Mouse (Mus musculus) lung, embryonic 14.5 days (tissue): ENCODE results near the gene Scarb2. TPM values are rescaled to one million over a fixed set of nuclear protein-coding genes. Genes with fewer than 3 reads are reported as not detected.
"Not testable (repeated sequence)": the region's sequence is repeated elsewhere in the genome, so short reads cannot be mapped to it uniquely, and the experiment has no call there.

Experiments
- ATAC-seq: fragments of 200-750 bp; cut with Nextera tagmentation; 2 replicates; pipeline ENCODE4 v1.8.0; 2017; ENCODE audit warnings: mild to moderate bottlenecking, moderate TSS enrichment, moderate library complexity; ENCODE audit not compliant: insufficient read depth
- DNase-seq: peaks from one replicate; pipeline ENCODE4 v3.0.0-alpha.2; 2015
- H3K27ac ChIP-seq: fragments of 300-500 bp; sonication (generic); 2 replicates; pipeline ENCODE4 v1.5.1; 2014; ENCODE audit warnings: low read depth, mild to moderate bottlenecking, moderate library complexity
- H3K27me3 ChIP-seq: fragments of 300-500 bp; sonication (generic); 2 replicates; pipeline ENCODE4 v1.6.1; 2014; ENCODE audit warnings: low read length, control low read depth; ENCODE audit not compliant: insufficient read depth
- H3K36me3 ChIP-seq: fragments of 300-500 bp; sonication (generic); 2 replicates; pipeline ENCODE4 v1.6.1; 2014; ENCODE audit warnings: control low read depth; ENCODE audit not compliant: insufficient read depth
- H3K4me1 ChIP-seq: fragments of 300-500 bp; sonication (generic); 2 replicates; pipeline ENCODE4 v1.6.1; 2014; ENCODE audit warnings: antibody characterized with exemption, control low read depth; ENCODE audit not compliant: insufficient read depth
- H3K4me2 ChIP-seq: fragments of 300-500 bp; sonication (generic); 2 replicates; pipeline ENCODE4 v1.6.1; 2014; ENCODE audit warnings: mild to moderate bottlenecking
- H3K4me3 ChIP-seq: fragments of 300-500 bp; sonication (generic); 2 replicates; pipeline ENCODE4 v1.5.1; 2014; ENCODE audit warnings: low read depth, low read length
- H3K9ac ChIP-seq: fragments of 300-500 bp; sonication (generic); 2 replicates; pipeline ENCODE4 v1.6.1; 2014
- H3K9me3 ChIP-seq: fragments of 300-500 bp; sonication (generic); 2 replicates; pipeline ENCODE4 v1.6.1; 2016; ENCODE audit warnings: low read depth, low read length, control low read depth
- CTCF ChIP-seq: IDR thresholded peaks from 2 replicates; pipeline ENCODE4 v1.5.1; 2016; ENCODE audit warnings: antibody characterized with exemption, low read depth
- WGBS: fragments of 180-500 bp; shearing (Covaris S2); extraction: QIAGEN DNeasy Blood & Tissue Kit; methylation state at CpG from one replicate; pipeline ENCODE4 v1.1.7; 2014; 5-methylcytosine and 5-hydroxymethylcytosine counted together
- polyA plus RNA-seq: library from polyadenylated mRNA; unstranded; fragments of >200 nt; fragmentation: Nextera tagmentation; extraction: Ambion mirVana; gene quantifications from 2 replicates; pipeline ENCODE4 v1.2.1, GENCODE M21; 2014

Gene Scarb2
- polyA plus RNA-seq, 1 experiment from 2014 or later = 9.5 TPM

DNA sequence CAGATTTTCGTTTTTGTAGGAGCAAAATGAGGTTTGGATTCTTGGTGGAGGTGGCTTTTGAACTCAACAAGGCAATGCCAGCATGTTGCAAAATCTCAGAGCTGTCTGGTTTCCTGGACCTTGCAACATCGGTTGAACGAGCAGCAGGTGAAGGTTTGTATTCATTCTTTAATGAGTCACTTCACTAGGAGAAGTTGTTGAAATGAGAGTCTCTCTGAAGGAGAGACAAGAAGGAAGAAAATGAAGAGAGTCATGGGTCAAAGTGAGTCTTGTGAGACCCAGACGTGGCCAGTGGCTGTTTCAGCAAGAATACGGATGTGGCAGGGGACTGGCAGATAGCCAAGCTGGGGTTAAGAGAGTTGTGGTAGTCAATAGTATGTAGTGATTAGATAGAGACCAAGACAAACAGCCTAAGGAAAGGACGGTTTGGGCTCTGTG is 18.2 kb upstream of the Scarb2 start:
- Histone ChIP-seq H3K36me3 (no peaks in the 10 kb centered on the region), H3K9me3 (no peaks in the 10 kb centered on the region), H3K4me2 (no peak overlapping the region), H3K4me1 (no peaks in the 10 kb centered on the region), H3K27ac (no peak overlapping the region), H3K9ac (no peak overlapping the region), H3K4me3 (no peak overlapping the region), H3K27me3 (no peaks in the 10 kb centered on the region)
- WGBS = 55% methylated on average over 6 of the region's 6 CpGs
- no peak for TF ChIP-seq CTCF
- ATAC-seq = no peak
- DNase-seq = no peak

DNA sequence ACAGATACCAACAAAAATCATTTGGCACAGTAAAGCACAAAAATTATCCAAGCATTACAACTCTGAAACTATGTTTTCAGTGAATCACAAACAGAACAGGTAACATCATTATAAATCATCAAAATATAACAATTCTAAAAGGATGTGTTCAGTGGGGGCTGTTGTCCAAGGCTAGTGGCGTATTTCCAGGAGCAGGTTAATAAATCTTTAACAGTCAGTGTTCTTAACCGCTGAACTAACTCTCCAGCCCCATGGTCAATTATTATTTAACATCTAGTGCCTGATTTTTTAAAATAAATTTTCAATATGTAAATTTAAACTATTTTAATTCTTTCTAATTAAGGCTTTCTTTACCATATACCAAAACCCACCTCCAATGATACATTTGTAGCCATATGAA is 14.5 kb upstream of the Scarb2 start:
- DNase-seq, H3K9me3 ChIP-seq, H3K4me2 ChIP-seq, H3K27me3 ChIP-seq, H3K27ac ChIP-seq, H3K4me3 ChIP-seq, H3K4me1 ChIP-seq, ATAC-seq, H3K36me3 ChIP-seq, H3K9ac ChIP-seq: not testable (repeated sequence)
- WGBS = 64% methylated on average over 2 of the region's 2 CpGs

DNA sequence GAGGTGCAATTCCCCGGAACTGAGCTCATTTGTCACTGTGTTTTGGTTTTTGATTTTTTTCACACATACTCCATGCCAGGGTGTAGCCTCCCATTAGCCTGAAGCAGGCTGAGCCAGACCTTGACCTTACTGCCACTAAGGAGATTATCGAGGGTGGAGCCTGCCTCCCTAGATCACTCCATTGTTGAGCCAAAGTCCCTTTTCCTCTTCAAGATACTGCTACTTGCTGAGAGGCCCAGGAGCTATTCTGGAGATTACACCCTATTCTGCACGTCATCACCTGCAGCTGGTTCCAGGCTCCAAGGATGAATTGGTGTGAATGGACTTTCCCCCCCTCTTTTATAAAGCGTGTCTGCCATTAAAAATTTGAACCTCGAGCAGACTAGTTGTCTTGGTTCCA is 5.4 kb upstream of the Scarb2 start:
- no peak overlapping the region for H3K4me2 ChIP-seq
- no peak overlapping the region for H3K9ac ChIP-seq
- no peaks in the 10 kb centered on the region for H3K36me3 ChIP-seq
- 85% methylated on average over 5 of the region's 5 CpGs for WGBS
- H3K9me3 ChIP-seq = no peaks in the 10 kb centered on the region
- DNase-seq = no peak
- no peak overlapping the region for H3K4me3 ChIP-seq
- no peak for ATAC-seq
- H3K27me3 ChIP-seq = no peaks in the 10 kb centered on the region
- TF ChIP-seq CTCF = no peak
- H3K4me1 ChIP-seq = no peaks in the 10 kb centered on the region
- no peak overlapping the region for H3K27ac ChIP-seq

DNA sequence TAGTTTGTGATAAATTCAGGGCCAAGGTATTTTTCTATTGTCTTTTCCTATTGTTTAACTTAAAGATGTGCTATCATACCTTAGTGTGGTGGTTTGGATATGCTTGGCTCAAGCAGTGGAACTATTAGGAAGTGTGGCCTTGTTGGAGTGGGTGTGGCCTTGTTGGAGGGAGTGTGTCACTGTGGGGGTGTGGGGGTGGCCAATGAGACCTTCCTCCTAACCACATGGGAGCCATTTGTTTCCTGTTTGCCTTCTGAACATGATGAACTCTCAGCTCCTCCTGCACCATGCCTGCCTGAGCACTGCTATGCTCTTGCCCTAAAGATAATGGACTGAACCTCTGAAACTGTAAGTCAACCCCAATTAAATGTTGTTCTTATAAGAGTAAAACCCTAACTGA is 4.6 kb upstream of the Scarb2 start:
- Histone ChIP-seq H3K4me2 (no peak overlapping the region), H3K27ac (no peak overlapping the region), H3K9me3 (no peaks in the 10 kb centered on the region), H3K27me3 (no peaks in the 10 kb centered on the region), H3K4me1 (peaks cover under 1% of the 10 kb centered on the region; the same call in 1 of the 2 replicates), H3K36me3 (no peaks in the 10 kb centered on the region), H3K4me3 (no peak overlapping the region), H3K9ac (no peak overlapping the region)
- ATAC-seq (no peak), DNase-seq (no peak)
- no peak for TF ChIP-seq CTCF

DNA sequence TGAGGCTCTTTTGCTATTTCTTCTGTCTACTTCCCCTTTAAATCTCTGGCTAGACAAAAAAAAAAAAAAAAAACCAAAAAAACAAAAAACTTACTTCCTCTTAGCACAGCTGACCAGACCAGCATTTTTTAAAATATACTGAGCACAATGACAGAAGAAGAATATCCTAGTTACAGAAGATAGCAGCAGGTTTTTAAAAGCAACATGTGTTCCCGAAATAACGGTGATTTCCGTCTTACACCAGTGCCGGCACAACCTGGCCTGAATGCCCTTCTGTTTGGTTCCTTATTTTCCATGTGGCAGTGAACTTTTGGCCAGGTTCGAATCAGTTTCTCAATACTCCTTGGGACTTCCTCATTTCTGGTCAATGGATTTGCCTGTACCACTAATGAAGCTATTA is 2.2 kb upstream of the Scarb2 start:
- ATAC-seq (no peak), DNase-seq (no peak)
- Histone ChIP-seq H3K9ac (no peak overlapping the region), H3K27me3 (no peaks in the 10 kb centered on the region), H3K9me3 (no peaks in the 10 kb centered on the region), H3K4me1 (peaks cover 6% of the 10 kb centered on the region; the same call in 1 of the 2 replicates), H3K4me2 (no peak overlapping the region), H3K4me3 (no peak overlapping the region), H3K36me3 (no peaks in the 10 kb centered on the region), H3K27ac (no peak overlapping the region)
- TF ChIP-seq CTCF = no peak
- WGBS = 83% methylated on average over 5 of the region's 5 CpGs

DNA sequence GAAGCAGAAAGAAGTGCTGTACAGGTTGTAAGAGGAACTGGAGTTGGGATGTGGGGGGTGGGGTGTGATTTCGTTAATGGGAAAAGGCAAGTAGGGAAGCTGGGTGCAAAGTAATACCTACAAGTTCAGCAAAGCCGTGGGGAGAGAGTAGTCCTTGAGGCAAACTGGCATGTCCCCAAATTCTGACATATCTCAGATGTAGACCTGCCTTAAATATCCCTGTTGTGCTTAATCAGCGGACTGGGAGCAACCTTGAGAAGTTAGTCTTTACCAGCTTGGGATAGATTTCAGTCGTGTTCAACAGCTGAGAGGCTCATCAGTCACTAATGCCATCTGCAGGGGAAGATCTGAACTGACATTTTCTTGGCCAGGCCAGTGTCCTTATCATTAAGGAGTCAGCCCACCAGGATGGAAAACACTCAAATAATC is 318 bp downstream of the Scarb2 start:
- Histone ChIP-seq H3K4me3 (peak overlapping the region; percentile 88; the same call in 1 of the 2 replicates), H3K9ac (peak overlapping the region; percentile 23; the same call in 1 of the 2 replicates)
- 18% methylated on average over 4 of the region's 4 CpGs for WGBS

DNA sequence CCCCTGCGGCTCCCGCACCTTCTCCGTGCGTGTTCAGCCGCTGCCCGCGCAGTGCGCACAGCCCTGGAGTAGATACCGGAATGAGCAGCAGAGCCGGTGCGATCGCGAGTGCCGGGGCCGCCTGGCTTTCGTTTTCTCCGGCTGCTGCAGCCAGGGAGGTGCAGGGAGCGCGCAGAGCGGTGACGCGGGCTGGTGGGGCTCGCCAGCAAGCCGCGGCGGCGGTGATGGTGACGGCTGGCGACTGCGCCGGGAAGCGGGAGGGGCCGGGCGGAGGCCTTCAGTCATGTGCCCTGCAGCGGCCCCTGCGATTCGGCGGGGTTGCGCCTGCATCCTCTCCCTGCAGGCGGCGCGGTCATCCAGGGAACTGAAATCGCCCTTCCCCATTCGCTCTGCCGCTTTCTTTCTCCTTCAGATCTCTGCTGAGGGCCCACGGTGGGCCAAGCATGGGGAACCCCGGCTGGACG is 1.2 kb downstream of the Scarb2 start:
- H3K9me3 ChIP-seq = no peaks in the 10 kb centered on the region
- peak; percentile 98 for DNase-seq
- WGBS = under 1% methylated on average over 46 of the region's 48 CpGs
- H3K4me2 ChIP-seq = peak overlapping the region; percentile 78
- H3K9ac ChIP-seq = peak overlapping the region; percentile 88
- peaks cover 6% of the 10 kb centered on the region for H3K4me1 ChIP-seq
- H3K27ac ChIP-seq = peak overlapping the region; percentile 98
- peak; percentile 79 for TF ChIP-seq CTCF
- no peaks in the 10 kb centered on the region for H3K36me3 ChIP-seq
- peak overlapping the region; percentile 88 for H3K4me3 ChIP-seq
- ATAC-seq = peak; percentile 98
- no peaks in the 10 kb centered on the region for H3K27me3 ChIP-seq

More for the DNA sequence above, 318 bp downstream of the Scarb2 start:
- ATAC-seq (no peak), DNase-seq (peak; percentile 58)
- Histone ChIP-seq H3K4me2 (peak overlapping the region; percentile 78), H3K9me3 (no peaks in the 10 kb centered on the region), H3K36me3 (no peaks in the 10 kb centered on the region), H3K27ac (no peak overlapping the region), H3K4me1 (peaks cover 6% of the 10 kb centered on the region), H3K27me3 (no peaks in the 10 kb centered on the region)
- TF ChIP-seq CTCF = peak; percentile 49
